Mouse (Mus musculus): Measurements from ENCODE around the gene Sgsh.

- TF ChIP-seq CTCF (IDR thresholded peaks at IDR 0.05; ENCODE audit: borderline replicate concordance, insufficient read depth, low read depth, low read length), result no peak
- TF ChIP-seq POLR2A (IDR thresholded peaks at IDR 0.05; ENCODE audit: borderline replicate concordance, insufficient read depth, low read length), result no peak
These were observed 36.2 kb upstream of the Sgsh start for GRCm38 (mm10) chr11:119391386-119392000.
